Mouse (Mus musculus) hindbrain, embryonic 16.5 days (tissue): Measurements from ENCODE around the gene Ugt1a5. TPM values are rescaled to one million over a fixed set of nuclear protein-coding genes. Genes with fewer than 3 reads are reported as not detected.

Experiments
- ATAC-seq: fragments of 200-750 bp; cut with Nextera tagmentation; 2 replicates; pipeline ENCODE4 v1.8.0; 2017; ENCODE audit warnings: moderate TSS enrichment, moderate library complexity
- H3K27ac ChIP-seq: fragments of 300-500 bp; sonication (generic); 2 replicates; pipeline ENCODE4 v1.5.1; 2014; ENCODE audit warnings: low read depth, mild to moderate bottlenecking, control low read depth, low read length, moderate library complexity
- H3K27me3 ChIP-seq: fragments of 300-500 bp; sonication (generic); replicated peaks from 2 replicates; pipeline ENCODE4 v1.6.1; 2014; ENCODE audit warnings: low read length; ENCODE audit not compliant: control insufficient read depth, insufficient read depth
- H3K36me3 ChIP-seq: fragments of 300-500 bp; sonication (generic); 2 replicates; pipeline ENCODE4 v1.6.1; 2014; ENCODE audit warnings: mild to moderate bottlenecking, low read length, moderate library complexity, mixed read lengths; ENCODE audit not compliant: control insufficient read depth, insufficient read depth
- H3K4me1 ChIP-seq: fragments of 300-500 bp; sonication (generic); 2 replicates; pipeline ENCODE4 v1.6.1; 2014; ENCODE audit warnings: low read depth, low read length; ENCODE audit not compliant: control insufficient read depth, insufficient read depth
- H3K4me2 ChIP-seq: fragments of 300-500 bp; sonication (generic); 2 replicates; pipeline ENCODE4 v1.6.1; 2014; ENCODE audit warnings: mild to moderate bottlenecking, low read length, control low read depth, moderate library complexity
- H3K4me3 ChIP-seq: fragments of 300-500 bp; sonication (generic); 2 replicates; pipeline ENCODE4 v1.5.1; 2014; ENCODE audit warnings: mild to moderate bottlenecking, low read length, control low read depth, moderate library complexity
- H3K9ac ChIP-seq: fragments of 300-500 bp; sonication (generic); 2 replicates; pipeline ENCODE4 v1.6.1; 2014; ENCODE audit warnings: low read depth, mild to moderate bottlenecking, control low read depth, low read length, moderate library complexity
- H3K9me3 ChIP-seq: fragments of 300-500 bp; sonication (generic); 2 replicates; pipeline ENCODE4 v1.6.1; 2014; ENCODE audit warnings: mild to moderate bottlenecking, low read length, moderate library complexity; ENCODE audit not compliant: control insufficient read depth
- WGBS: fragments of 180-500 bp; shearing (Covaris S2); extraction: QIAGEN DNeasy Blood & Tissue Kit; methylation state at CpG from one replicate; pipeline ENCODE4 v1.1.7; 2014; 5-methylcytosine and 5-hydroxymethylcytosine counted together
- polyA plus RNA-seq: library from polyadenylated mRNA; unstranded; fragments of >200 nt; fragmentation: Nextera tagmentation; extraction: Ambion mirVana; gene quantifications from 2 replicates; pipeline ENCODE4 v1.2.1, GENCODE M21; 2015

Gene Ugt1a5
- polyA plus RNA-seq, 1 experiment from 2014 or later: not detected

- peaks cover 30% of the 10 kb centered on the region for H3K36me3 ChIP-seq
- peak; percentile 3 for ATAC-seq
- H3K4me3 ChIP-seq: no peak overlapping the region
- peaks cover 22% of the 10 kb centered on the region for H3K9me3 ChIP-seq
- no peak overlapping the region for H3K9ac ChIP-seq
- no peaks in the 10 kb centered on the region for H3K27me3 ChIP-seq
- no peaks in the 10 kb centered on the region for H3K4me1 ChIP-seq
- WGBS: 79% methylated on average over 4 of the region's 4 CpGs
- H3K4me2 ChIP-seq: no peak overlapping the region
- no peak overlapping the region for H3K27ac ChIP-seq
These were observed 93.8 kb downstream of the Ugt1a5 start for GRCm38 (mm10) chr1:88259643-88260024.

- H3K4me1 ChIP-seq: no peaks in the 10 kb centered on the region
- peaks cover 34% of the 10 kb centered on the region for H3K36me3 ChIP-seq
- no peak overlapping the region for H3K27ac ChIP-seq
- H3K4me3 ChIP-seq: no peak overlapping the region
- 82% methylated on average over 6 of the region's 6 CpGs for WGBS
- no peak overlapping the region for H3K4me2 ChIP-seq
- no peak overlapping the region for H3K9ac ChIP-seq
- peaks cover 17% of the 10 kb centered on the region for H3K9me3 ChIP-seq
- H3K27me3 ChIP-seq: no peaks in the 10 kb centered on the region
- ATAC-seq: peak; percentile 14; the same call in 1 of the 2 replicates
These were observed 94.3 kb downstream of the Ugt1a5 start for GRCm38 (mm10) chr1:88260114-88260513.

GRCm38 (mm10) chr1:88260604-88261377 is 95.0 kb downstream of the Ugt1a5 start:
- peaks cover 41% of the 10 kb centered on the region for H3K36me3 ChIP-seq
- H3K9me3 ChIP-seq: peaks cover 12% of the 10 kb centered on the region
- WGBS: 84% methylated on average over 10 of the region's 10 CpGs
- no peak overlapping the region for H3K9ac ChIP-seq
- no peaks in the 10 kb centered on the region for H3K27me3 ChIP-seq
- H3K4me1 ChIP-seq: no peaks in the 10 kb centered on the region
- H3K27ac ChIP-seq: no peak overlapping the region
- ATAC-seq: no peak
- no peak overlapping the region for H3K4me2 ChIP-seq
- no peak overlapping the region for H3K4me3 ChIP-seq

GRCm38 (mm10) chr1:88261706-88262105 is 95.9 kb downstream of the Ugt1a5 start:
- no peak overlapping the region for H3K4me3 ChIP-seq
- no peaks in the 10 kb centered on the region for H3K4me1 ChIP-seq
- H3K36me3 ChIP-seq: peaks cover 50% of the 10 kb centered on the region
- H3K4me2 ChIP-seq: no peak overlapping the region
- no peak overlapping the region for H3K27ac ChIP-seq
- no peak overlapping the region for H3K9ac ChIP-seq
- ATAC-seq: no peak
- 86% methylated on average over 7 of the region's 7 CpGs for WGBS
- peaks cover 3% of the 10 kb centered on the region; the same call in 1 of the 2 replicates for H3K9me3 ChIP-seq
- no peaks in the 10 kb centered on the region for H3K27me3 ChIP-seq

- 0 out of 2 replicates have a peak, but pooled peaks cover 2% of the 10 kb centered on the region for H3K9me3 ChIP-seq
- no peak overlapping the region for H3K9ac ChIP-seq
- no peak overlapping the region for H3K4me2 ChIP-seq
- no peaks in the 10 kb centered on the region for H3K27me3 ChIP-seq
- no peak overlapping the region for H3K4me3 ChIP-seq
- no peak overlapping the region for H3K27ac ChIP-seq
- 0 out of 2 replicates have a peak, but pooled peaks have one; percentile 2 for ATAC-seq
- WGBS: 83% methylated on average over 4 of the region's 4 CpGs
- no peaks in the 10 kb centered on the region for H3K4me1 ChIP-seq
- H3K36me3 ChIP-seq: peaks cover 56% of the 10 kb centered on the region
These were observed 96.4 kb downstream of the Ugt1a5 start for GRCm38 (mm10) chr1:88262255-88262654.

- H3K4me2 ChIP-seq: no peak overlapping the region
- no peak overlapping the region for H3K4me3 ChIP-seq
- ATAC-seq: no peak
- no peaks in the 10 kb centered on the region for H3K9me3 ChIP-seq
- no peaks in the 10 kb centered on the region for H3K27me3 ChIP-seq
- H3K9ac ChIP-seq: no peak overlapping the region
- 76% methylated on average over 6 of the region's 6 CpGs for WGBS
- H3K4me1 ChIP-seq: no peaks in the 10 kb centered on the region
- peaks cover 63% of the 10 kb centered on the region for H3K36me3 ChIP-seq
- H3K27ac ChIP-seq: no peak overlapping the region
These were observed 97.1 kb downstream of the Ugt1a5 start for GRCm38 (mm10) chr1:88262961-88263360.

GRCm38 (mm10) chr1:88263778-88264177 is 98.0 kb downstream of the Ugt1a5 start:
- 93% methylated on average over 5 of the region's 5 CpGs for WGBS
- H3K36me3 ChIP-seq: peaks cover 71% of the 10 kb centered on the region
- H3K9ac ChIP-seq: no peak overlapping the region
- no peaks in the 10 kb centered on the region for H3K4me1 ChIP-seq
- ATAC-seq: no peak
- no peak overlapping the region for H3K4me2 ChIP-seq
- no peaks in the 10 kb centered on the region for H3K9me3 ChIP-seq
- no peak overlapping the region for H3K27ac ChIP-seq
- H3K4me3 ChIP-seq: no peak overlapping the region
- no peaks in the 10 kb centered on the region for H3K27me3 ChIP-seq

GRCm38 (mm10) chr1:88264237-88264868 is 98.5 kb downstream of the Ugt1a5 start:
- Histone ChIP-seq H3K9ac (no peak overlapping the region), H3K27ac (no peak overlapping the region), H3K4me2 (no peak overlapping the region), H3K36me3 (peaks cover 77% of the 10 kb centered on the region), H3K9me3 (no peaks in the 10 kb centered on the region), H3K27me3 (no peaks in the 10 kb centered on the region), H3K4me3 (no peak overlapping the region), H3K4me1 (no peaks in the 10 kb centered on the region)
- ATAC-seq: no peak
- WGBS: 92% methylated on average over 7 of the region's 7 CpGs

- no peaks in the 10 kb centered on the region for H3K4me1 ChIP-seq
These were observed 99.0 kb downstream of the Ugt1a5 start for GRCm38 (mm10) chr1:88264869-88265240.

More at GRCm38 (mm10) chr1:88264869-88265240, 99.0 kb downstream of the Ugt1a5 start:
- H3K27me3 ChIP-seq: no peaks in the 10 kb centered on the region
- no peak for ATAC-seq
- no peak overlapping the region for H3K27ac ChIP-seq
- no peak overlapping the region for H3K4me3 ChIP-seq
- 77% methylated on average over 4 of the region's 4 CpGs for WGBS
- H3K9ac ChIP-seq: no peak overlapping the region
- H3K36me3 ChIP-seq: peaks cover 82% of the 10 kb centered on the region
- no peaks in the 10 kb centered on the region for H3K9me3 ChIP-seq
- no peak overlapping the region for H3K4me2 ChIP-seq
